Mouse (Mus musculus) stomach, postnatal 0 days (tissue): Measurements from ENCODE around the gene Ank3.

Experiments used
- CTCF ChIP-seq: IDR thresholded peaks from 2 replicates; pipeline ENCODE4 v1.5.1; 2016; ENCODE audit warnings: antibody characterized with exemption, low read depth, mild to moderate bottlenecking, moderate library complexity
- EP300 ChIP-seq: optimal IDR thresholded peaks from 2 replicates; pipeline ENCODE3; 2016; ENCODE audit warnings: antibody characterized with exemption

DNA sequence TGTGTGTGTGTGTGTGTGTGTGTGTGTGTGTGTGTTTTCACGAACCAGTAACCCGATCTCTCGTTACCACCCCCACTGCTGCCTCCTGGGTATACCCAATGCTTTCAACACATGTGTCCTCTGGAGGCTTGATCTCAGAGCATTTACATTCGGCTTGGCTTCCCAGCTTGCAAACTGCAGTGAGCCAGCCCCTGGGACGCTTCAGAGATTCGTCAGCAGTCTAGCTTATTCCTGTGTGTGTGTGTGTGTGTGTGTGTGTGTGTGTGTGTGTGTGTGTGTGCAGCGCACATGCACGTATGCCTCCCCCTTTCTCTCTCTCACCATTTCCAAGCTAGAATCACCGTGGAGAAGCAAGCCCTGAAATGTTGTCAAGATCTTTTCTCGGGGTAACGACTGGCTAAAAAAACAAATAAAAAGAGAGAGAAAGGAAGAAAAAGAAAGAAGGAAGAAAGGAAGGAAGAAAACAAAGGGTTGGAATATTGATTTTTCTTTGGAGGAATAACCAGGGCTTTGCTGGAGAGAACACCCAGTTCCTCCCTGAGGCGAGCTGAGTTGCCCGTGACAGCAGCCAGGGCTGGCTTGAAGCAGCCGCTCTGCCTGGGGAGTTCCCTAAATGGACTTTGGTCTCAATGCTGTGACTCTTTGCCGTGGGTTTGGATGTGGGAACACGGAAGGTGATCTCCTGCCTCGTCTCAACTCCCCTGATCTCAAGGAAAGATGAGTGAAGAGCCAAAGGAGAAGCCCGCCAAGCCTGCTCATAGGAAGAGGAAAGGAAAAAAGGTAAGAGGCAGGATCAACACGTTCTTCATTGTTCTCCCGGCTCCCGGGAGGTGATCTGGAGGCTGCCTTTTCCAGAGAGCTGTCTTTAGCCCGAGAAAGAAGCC lies 135.2 kb downstream of the Ank3 start:
- TF ChIP-seq CTCF (no peak), EP300 (no peak)
